Mouse (Mus musculus) testis, adult 2 months (tissue): ENCODE results near the gene Adssl1.

Source experiments
- CTCF ChIP-seq: fragments of 200-500 bp; IDR thresholded peaks from 2 replicates; pipeline ENCODE4 v1.5.1; 2012; ENCODE audit warnings: low read depth, mild to moderate bottlenecking, inconsistent platforms, low read length, moderate library complexity; ENCODE audit not compliant: control insufficient read depth, insufficient read depth, insufficient replicate concordance
- POLR2A ChIP-seq: fragments of 200-500 bp; IDR thresholded peaks from 2 replicates; pipeline ENCODE4 v1.6.1; 2012; ENCODE audit warnings: low read depth, mild to moderate bottlenecking, inconsistent platforms, low read length, moderate library complexity; ENCODE audit not compliant: control insufficient read depth

DNA sequence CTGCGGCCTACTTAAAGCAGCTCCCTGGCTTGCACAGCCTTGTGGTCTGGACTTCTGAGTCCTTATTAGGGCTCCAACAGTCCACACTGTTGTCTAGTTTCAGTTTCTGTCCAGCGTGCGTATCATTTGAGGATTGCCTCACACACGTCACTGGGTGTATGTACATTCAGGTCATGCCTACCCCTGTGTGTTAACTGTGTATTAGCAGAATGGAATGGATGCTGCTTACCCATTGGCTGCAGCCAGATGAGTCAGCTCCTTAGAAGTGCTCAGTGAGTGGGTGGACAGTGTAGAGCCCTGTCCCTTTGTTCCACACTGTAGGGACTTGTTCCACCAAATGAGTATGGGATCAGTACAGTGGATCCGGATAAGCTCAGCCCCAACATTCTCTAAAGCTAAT, 28.2 kb downstream of the Adssl1 start:
- no peak for TF ChIP-seq CTCF
- no peak for TF ChIP-seq POLR2A
